In the genomic region with DNA sequence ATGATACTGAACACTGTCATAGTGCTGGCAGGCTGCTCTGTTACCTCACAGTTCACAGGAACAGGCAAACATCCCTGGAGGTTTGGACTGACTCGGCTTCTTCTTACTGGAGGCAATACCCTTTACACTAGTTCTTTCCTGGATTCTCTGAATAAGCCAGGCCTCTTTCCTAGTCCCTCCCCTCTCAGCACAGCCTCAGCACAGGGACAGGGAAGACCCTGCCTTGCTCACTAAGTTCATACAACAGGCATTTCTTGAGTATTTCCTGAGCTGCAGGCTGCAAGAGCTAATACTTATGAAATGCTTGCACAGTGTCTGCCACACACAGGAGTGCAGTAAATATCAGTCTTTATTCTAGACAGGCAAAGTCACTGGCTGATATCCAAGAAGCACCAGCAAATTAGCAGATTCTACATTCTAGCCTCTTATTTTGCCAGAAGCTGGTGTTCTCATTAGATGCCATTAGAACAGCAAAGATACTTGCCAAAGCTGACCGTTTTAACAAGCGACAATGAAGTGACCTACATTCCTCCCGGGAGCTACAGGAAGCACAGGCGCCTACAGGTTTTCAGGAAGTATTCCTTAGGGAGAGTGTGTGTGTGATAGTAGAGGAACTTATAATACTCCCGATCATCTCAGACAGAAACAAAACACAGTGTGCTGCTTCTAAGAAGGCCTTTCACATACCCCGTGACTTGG, we compare ENCODE assay signal across 9 mouse cellular contexts.
A peak's percentile ranks its signal among the peaks of the same experiment; 100 is the strongest.
DNase-seq lines count a peak whose midpoint lies in the region; ATAC-seq and TF ChIP-seq lines count a peak whose summit lies in the region.
"Had no signal": no experiment of that assay in that cellular context is flagged by ENCODE, and none has a peak within 500 bp of the region (broad histone marks: within the 10 kb centered on the region; RNA-seq: fewer than 3 reads in every experiment).

No protein-coding gene starts in this region.

- H3K4me3 ChIP-seq in forebrain, embryonic 15.5 days = no peak overlapping the region
- H3K4me3 ChIP-seq in limb, embryonic 14.5 days (replicated peaks; ENCODE audit: low read length) = no peak overlapping the region
- H3K4me3 ChIP-seq: midbrain, embryonic 12.5 days had no signal

- no peak overlapping the region for H3K9ac ChIP-seq in forebrain, embryonic 15.5 days (replicated peaks)
- H3K9ac ChIP-seq in limb, embryonic 14.5 days (ENCODE audit: low read depth, low read length, severe bottlenecking) = no peak overlapping the region
- H3K9ac ChIP-seq: midbrain, embryonic 12.5 days had no signal

- H3K27ac ChIP-seq in forebrain, embryonic 15.5 days (replicated peaks) = no peak overlapping the region; the same call in 1 of the 2 replicates
- 0 out of 2 replicates have a peak overlapping the region, but pooled peaks have one; percentile 21 for H3K27ac ChIP-seq in limb, embryonic 14.5 days (replicated peaks; ENCODE audit: low read depth, low read length)
- H3K27ac ChIP-seq: midbrain, embryonic 12.5 days had no signal

- no peaks in the 10 kb centered on the region for H3K9me3 ChIP-seq in forebrain, embryonic 15.5 days
- H3K9me3 ChIP-seq in limb, embryonic 14.5 days (ENCODE audit: control insufficient read depth, low read length) = no peaks in the 10 kb centered on the region
- H3K9me3 ChIP-seq: midbrain, embryonic 12.5 days had no signal

- H3K27me3 ChIP-seq in forebrain, embryonic 15.5 days = no peaks in the 10 kb centered on the region
- H3K27me3 ChIP-seq in limb, embryonic 14.5 days (ENCODE audit: control insufficient read depth, insufficient read depth, low read length) = no peaks in the 10 kb centered on the region
- H3K27me3 ChIP-seq: midbrain, embryonic 12.5 days had no signal

- no peak for TF ChIP-seq POLR2A in limb, embryonic 14.5 days (IDR thresholded peaks at IDR 0.05; ENCODE audit: borderline replicate concordance, extremely low read depth, insufficient read depth, insufficient read length)

- peak; percentile 53; the same call in 1 of the 2 replicates for ATAC-seq in forebrain, embryonic 15.5 days (replicated peaks)
- peak; percentile 63; the same call in 1 of the 2 replicates for ATAC-seq in limb, embryonic 14.5 days (ENCODE audit: low FRiP score, low read depth)
- no peak for ATAC-seq in erythroblast, adult 5-6 weeks (replicated peaks; ENCODE audit: low FRiP score, poor library complexity, severe bottlenecking)

- 30% methylated on average over 7 of the region's 7 CpGs for WGBS in forebrain, embryonic 15.5 days
- WGBS in limb, embryonic 14.5 days = 28% methylated on average over 7 of the region's 7 CpGs

- H3K4me1 ChIP-seq in forebrain, embryonic 15.5 days = peaks cover 10% of the 10 kb centered on the region
- H3K4me1 ChIP-seq in limb, embryonic 14.5 days (ENCODE audit: control insufficient read depth, insufficient read depth, low read length) = peaks cover 13% of the 10 kb centered on the region

- peak; percentile 36 to 45 for DNase-seq in cerebellum, adult 18-20 months
- DNase-seq in cerebellum, adult 11-12 months = no peak
- DNase-seq in layer of hippocampus, adult 11-12 months (ENCODE audit: low spot score) = peak; percentile 17
- DNase-seq in layer of hippocampus, postnatal 25 days (ENCODE audit: extremely low spot score in 1 of 2, low spot score in 1 of 2) = no peak
- peak; percentile 22 for DNase-seq in limb, embryonic 14.5 days (ENCODE audit: low spot score)
- DNase-seq in thymus, postnatal 10 days (ENCODE audit: low spot score in 2 of 2) = no peak

- no peak overlapping the region for H3K4me2 ChIP-seq in forebrain, embryonic 15.5 days (replicated peaks)
- no peak overlapping the region for H3K4me2 ChIP-seq in limb, embryonic 14.5 days (replicated peaks; ENCODE audit: low read depth, low read length, severe bottlenecking)
- H3K4me2 ChIP-seq: midbrain, embryonic 12.5 days had no signal

- no peaks in the 10 kb centered on the region for H3K36me3 ChIP-seq in forebrain, embryonic 15.5 days
- no peaks in the 10 kb centered on the region for H3K36me3 ChIP-seq in limb, embryonic 14.5 days (ENCODE audit: control insufficient read depth, insufficient read depth, low read length)
- H3K36me3 ChIP-seq: midbrain, embryonic 12.5 days had no signal

Comparison
In these comparisons a context has a peak if more than half of its experiments do, and no peak if none do; other contexts are left out.
1. DNase-seq: peak in cerebellum, adult 18-20 months (2 of 2), layer of hippocampus, adult 11-12 months (single experiment) and limb, embryonic 14.5 days (single experiment); none in cerebellum, adult 11-12 months (single experiment), layer of hippocampus, postnatal 25 days (0 of 2) and thymus, postnatal 10 days (0 of 2).